Mouse (Mus musculus) bone marrow macrophage, adult 2 months (primary cell): ENCODE measurements at regions not wholly inside any gene's neighbourhood (a gene's known extent, or its start where the extent isn't known, plus 50 kb on each side); places are given as distances from the start of the nearest gene placed in this dataset.

Experiments used
- H3K27ac ChIP-seq: 2 replicates; pipeline ENCODE4 v1.5.1; 2012; ENCODE audit warnings: low read depth, low read length; ENCODE audit not compliant: insufficient read depth
- H3K4me1 ChIP-seq: 2 replicates; pipeline ENCODE4 v1.6.1; 2012; ENCODE audit warnings: low read length; ENCODE audit not compliant: control insufficient read depth, insufficient read depth
- H3K4me3 ChIP-seq: 2 replicates; pipeline ENCODE4 v1.5.1; 2012; ENCODE audit warnings: mild to moderate bottlenecking, low read length, moderate library complexity; ENCODE audit not compliant: insufficient read depth
- CTCF ChIP-seq: IDR thresholded peaks from 2 replicates; pipeline ENCODE4 v1.5.1; 2012; ENCODE audit warnings: low read depth, mild to moderate bottlenecking, low read length, moderate library complexity
- POLR2A ChIP-seq: IDR thresholded peaks from 2 replicates; pipeline ENCODE4 v1.6.1; 2012; ENCODE audit warnings: mild to moderate bottlenecking, low read depth, low read length, borderline replicate concordance

- no peak for TF ChIP-seq POLR2A
- no peak for TF ChIP-seq CTCF
Observed at GRCm38 (mm10) chr14:60531766-60532165, 102.0 kb upstream of the Spata13 start.

GRCm38 (mm10) chr14:60533452-60534224, 100.2 kb upstream of the Spata13 start:
- peaks cover 13% of the 10 kb centered on the region for H3K4me1 ChIP-seq
- no peak overlapping the region for H3K27ac ChIP-seq
- no peak overlapping the region for H3K4me3 ChIP-seq
- TF ChIP-seq CTCF (no peak), POLR2A (no peak)

More at GRCm38 (mm10) chr14:60531766-60532165, 102.0 kb upstream of the Spata13 start:
- Histone ChIP-seq H3K27ac (no peak overlapping the region), H3K4me3 (no peak overlapping the region), H3K4me1 (peaks cover 22% of the 10 kb centered on the region)

DNA sequence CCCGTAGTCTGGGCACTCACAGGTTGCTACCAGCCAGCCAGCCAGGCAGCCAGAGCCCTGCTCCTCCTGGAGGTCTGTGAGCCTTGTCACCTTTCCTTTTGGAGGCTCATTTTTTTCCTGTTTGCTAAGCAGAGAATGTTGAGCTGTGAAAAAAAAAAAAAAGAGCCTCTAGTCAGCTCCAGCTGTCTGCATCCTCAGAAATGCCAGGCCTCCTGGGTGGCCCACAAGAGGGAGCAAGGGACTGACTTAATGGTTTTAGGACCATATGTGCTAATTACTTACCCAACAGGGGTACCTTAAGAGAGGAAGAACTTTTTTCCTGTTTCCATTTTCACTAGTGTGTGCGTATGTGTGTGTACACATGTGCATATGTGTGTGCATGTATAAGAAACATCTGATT, 94.8 kb upstream of the Spata13 start:
- no peak overlapping the region for H3K4me3 ChIP-seq
- no peak for TF ChIP-seq POLR2A
- TF ChIP-seq CTCF: no peak
- no peak overlapping the region for H3K27ac ChIP-seq
- peaks cover 7% of the 10 kb centered on the region for H3K4me1 ChIP-seq

DNA sequence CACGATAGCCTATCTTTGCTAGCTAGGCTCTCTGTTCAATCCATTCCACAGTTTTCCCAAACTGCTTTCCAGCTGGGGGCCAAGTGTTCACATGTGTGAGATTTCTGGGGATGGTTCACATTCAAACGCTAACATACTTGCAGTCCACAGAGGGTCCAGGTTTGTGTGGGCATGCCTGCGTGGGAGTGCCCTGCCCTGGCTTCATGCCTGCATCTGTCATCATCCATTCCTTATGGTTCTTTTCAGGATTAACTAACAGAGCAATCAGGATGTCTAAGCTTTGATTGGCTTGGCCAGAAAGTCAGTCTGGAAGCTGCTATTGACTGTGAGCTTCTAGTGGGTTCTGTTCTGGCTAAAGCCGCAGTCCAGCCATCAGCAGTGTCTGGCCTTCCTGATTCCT, 93.7 kb upstream of the Spata13 start:
- Histone ChIP-seq H3K4me1 (peaks cover 7% of the 10 kb centered on the region), H3K4me3 (no peak overlapping the region), H3K27ac (no peak overlapping the region)
- TF ChIP-seq CTCF (no peak), POLR2A (no peak)

DNA sequence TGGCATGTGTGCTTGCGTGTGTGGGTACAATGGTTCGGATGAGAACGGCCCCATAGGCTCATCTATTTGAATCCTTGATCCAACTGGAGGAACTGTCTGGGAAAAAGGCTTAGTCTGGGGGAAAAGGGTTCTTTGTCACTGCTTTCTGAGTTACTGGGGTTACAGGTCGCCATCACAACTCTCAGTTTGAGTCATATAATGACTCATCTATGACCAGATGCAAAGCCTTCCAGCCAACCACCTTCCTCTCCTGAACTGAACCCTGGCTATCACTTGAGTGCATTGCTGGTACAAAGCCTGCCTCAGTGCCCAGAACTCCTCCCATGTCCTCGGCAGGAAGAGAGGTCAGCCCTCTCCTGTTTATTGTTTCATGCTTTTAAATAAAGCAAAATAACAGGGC, 92.2 kb upstream of the Spata13 start:
- H3K27ac ChIP-seq: no peak overlapping the region
- TF ChIP-seq POLR2A (no peak), CTCF (no peak)
- H3K4me1 ChIP-seq: peaks cover 7% of the 10 kb centered on the region
- no peak overlapping the region for H3K4me3 ChIP-seq

DNA sequence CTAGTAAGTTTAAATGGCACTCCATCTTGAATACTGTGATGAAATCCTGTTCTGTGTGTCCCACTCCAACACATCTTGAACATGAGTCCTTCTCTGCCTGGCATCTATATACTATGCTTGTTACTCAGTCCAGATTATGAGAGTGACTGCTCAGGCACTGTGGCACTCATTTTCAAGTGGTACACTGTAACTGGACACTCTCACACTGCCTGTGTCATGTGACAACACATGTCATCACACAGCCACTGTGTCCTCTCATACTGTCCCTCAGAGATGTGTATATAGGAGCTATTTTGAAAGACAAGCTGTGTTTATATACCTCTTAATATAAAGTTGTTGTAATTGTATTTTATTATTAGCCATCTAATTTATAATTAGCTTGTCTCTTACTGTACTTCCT, 89.0 kb upstream of the Spata13 start:
- Histone ChIP-seq H3K4me1 (peaks cover 25% of the 10 kb centered on the region), H3K4me3 (no peak overlapping the region)
- TF ChIP-seq POLR2A (no peak), CTCF (no peak)

DNA sequence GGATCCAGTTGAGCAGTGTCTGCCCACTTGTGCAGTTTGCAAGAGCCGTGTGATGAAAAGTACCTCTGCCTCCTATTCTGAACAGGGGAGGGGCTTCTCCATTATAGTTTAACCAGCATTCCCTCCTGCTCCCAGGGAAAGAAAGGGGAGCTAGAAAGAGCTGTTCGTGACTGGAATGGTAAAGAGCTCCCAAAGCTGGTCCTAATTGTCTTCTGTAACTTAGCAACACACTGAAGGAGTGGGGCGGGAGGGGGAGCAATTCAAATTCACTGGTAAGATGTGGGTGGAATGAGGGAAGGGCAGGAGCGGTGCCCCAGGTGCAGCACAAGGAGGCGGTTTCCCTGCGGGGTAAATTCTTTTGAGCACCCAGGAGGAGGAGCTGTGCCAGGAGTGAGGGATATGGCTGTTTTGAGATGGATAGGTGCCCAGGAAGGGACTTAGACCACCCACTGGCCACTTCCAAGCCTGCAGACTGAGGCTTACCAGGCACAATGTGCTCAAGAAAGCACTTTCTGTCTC, 79.5 kb upstream of the Spata13 start:
- Histone ChIP-seq H3K27ac (no peak overlapping the region), H3K4me1 (peaks cover 20% of the 10 kb centered on the region), H3K4me3 (no peak overlapping the region)
- no peak for TF ChIP-seq POLR2A
- no peak for TF ChIP-seq CTCF

More for the DNA sequence above, 89.0 kb upstream of the Spata13 start:
- H3K27ac ChIP-seq: no peak overlapping the region

- Histone ChIP-seq H3K4me3 (no peak overlapping the region), H3K27ac (no peak overlapping the region), H3K4me1 (no peaks in the 10 kb centered on the region)
- no peak for TF ChIP-seq POLR2A
- TF ChIP-seq CTCF: no peak
Observed at GRCm38 (mm10) chr14:60556541-60556940, 77.3 kb upstream of the Spata13 start.

GRCm38 (mm10) chr14:60557020-60557419, 76.8 kb upstream of the Spata13 start:
- no peak overlapping the region for H3K4me3 ChIP-seq
- TF ChIP-seq CTCF (no peak), POLR2A (no peak)
- H3K4me1 ChIP-seq: no peaks in the 10 kb centered on the region
- H3K27ac ChIP-seq: no peak overlapping the region

DNA sequence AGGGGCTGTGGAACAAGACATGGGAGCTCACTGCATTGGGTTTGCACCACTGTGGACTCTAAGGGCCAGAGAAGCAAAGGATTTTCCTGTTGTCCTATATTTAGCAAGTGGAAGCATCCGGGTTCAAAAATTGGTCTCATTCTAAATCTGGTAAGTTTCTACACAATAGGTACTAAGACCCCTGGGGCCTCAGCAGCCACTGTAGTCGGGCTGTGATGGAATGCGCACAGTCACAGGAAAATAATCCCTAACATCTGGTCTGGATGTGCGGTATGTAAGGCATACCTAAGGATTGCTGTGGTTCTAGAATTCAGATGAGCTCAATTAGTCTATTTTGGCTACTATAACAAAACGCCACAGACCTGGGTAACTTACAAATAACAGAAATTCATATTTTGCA, 74.4 kb upstream of the Spata13 start:
- Histone ChIP-seq H3K27ac (no peak overlapping the region), H3K4me1 (no peaks in the 10 kb centered on the region), H3K4me3 (no peak overlapping the region)
- no peak for TF ChIP-seq POLR2A
- no peak for TF ChIP-seq CTCF
